Mouse (Mus musculus): ENCODE data around the gene Tmcc2. TPM values are rescaled to one million over a fixed set of nuclear protein-coding genes. Genes with fewer than 3 reads are reported as not detected.

Tmcc2 gene
- polyA plus RNA-seq, 1 experiment from 2014 or later, result 38.4 TPM

- Histone ChIP-seq H3K9ac (peak overlapping the region; percentile 3; the same call in 1 of the 2 replicates), H3K9me3 (no peaks in the 10 kb centered on the region), H3K27me3 (replicated peaks) (no peaks in the 10 kb centered on the region), H3K36me3 (replicated peaks) (no peaks in the 10 kb centered on the region), H3K4me1 (peaks cover 74% of the 10 kb centered on the region), H3K4me3 (peak overlapping the region; percentile 60), H3K4me2 (peak overlapping the region; percentile 83), H3K27ac (peak overlapping the region; percentile 49)
- no peak for ATAC-seq (replicated peaks)
- 16% methylated on average over 4 of the region's 4 CpGs for WGBS
These were observed 3.1 kb downstream of the Tmcc2 start for GRCm38 (mm10) chr1:132387943-132388342.

GRCm38 (mm10) chr1:132386266-132386665 is 4.8 kb downstream of the Tmcc2 start:
- WGBS, result 78% methylated on average over 4 of the region's 4 CpGs
- peaks cover 64% of the 10 kb centered on the region for H3K4me1 ChIP-seq
- H3K27ac ChIP-seq, result no peak overlapping the region
- H3K36me3 ChIP-seq (replicated peaks), result no peaks in the 10 kb centered on the region
- no peaks in the 10 kb centered on the region for H3K9me3 ChIP-seq
- no peak overlapping the region for H3K4me3 ChIP-seq
- no peak for ATAC-seq (replicated peaks)
- H3K4me2 ChIP-seq, result no peak overlapping the region
- H3K27me3 ChIP-seq (replicated peaks), result no peaks in the 10 kb centered on the region
- no peak overlapping the region for H3K9ac ChIP-seq

- H3K36me3 ChIP-seq (replicated peaks), result no peaks in the 10 kb centered on the region
- peaks cover 64% of the 10 kb centered on the region for H3K4me1 ChIP-seq
- 85% methylated on average over 4 of the region's 4 CpGs for WGBS
- H3K4me3 ChIP-seq, result no peak overlapping the region
- H3K27me3 ChIP-seq (replicated peaks), result no peaks in the 10 kb centered on the region
- no peak overlapping the region for H3K9ac ChIP-seq
- H3K9me3 ChIP-seq, result no peaks in the 10 kb centered on the region
- H3K4me2 ChIP-seq, result no peak overlapping the region
- no peak for ATAC-seq (replicated peaks)
- H3K27ac ChIP-seq, result peak overlapping the region; percentile 16
These were observed 5.4 kb downstream of the Tmcc2 start for GRCm38 (mm10) chr1:132385711-132386110.

GRCm38 (mm10) chr1:132385266-132385665 is 5.8 kb downstream of the Tmcc2 start:
- peak overlapping the region; percentile 16 for H3K27ac ChIP-seq

GRCm38 (mm10) chr1:132384001-132384554 is 7.0 kb downstream of the Tmcc2 start:
- H3K9ac ChIP-seq, result no peak overlapping the region
- H3K36me3 ChIP-seq (replicated peaks), result peaks cover 4% of the 10 kb centered on the region; the same call in 1 of the 2 replicates
- H3K4me1 ChIP-seq, result peaks cover 49% of the 10 kb centered on the region
- no peaks in the 10 kb centered on the region for H3K9me3 ChIP-seq
- ATAC-seq (replicated peaks), result no peak
- no peak overlapping the region for H3K4me2 ChIP-seq
- no peak overlapping the region for H3K4me3 ChIP-seq
- 86% methylated on average over 8 of the region's 8 CpGs for WGBS
- no peak overlapping the region for H3K27ac ChIP-seq
- no peaks in the 10 kb centered on the region for H3K27me3 ChIP-seq (replicated peaks)

More at GRCm38 (mm10) chr1:132385266-132385665, 5.8 kb downstream of the Tmcc2 start:
- Histone ChIP-seq H3K4me1 (peaks cover 61% of the 10 kb centered on the region), H3K27me3 (replicated peaks) (no peaks in the 10 kb centered on the region), H3K4me3 (no peak overlapping the region), H3K36me3 (replicated peaks) (no peaks in the 10 kb centered on the region), H3K4me2 (no peak overlapping the region), H3K9ac (no peak overlapping the region; the same call in 1 of the 2 replicates), H3K9me3 (no peaks in the 10 kb centered on the region)
- no peak for ATAC-seq (replicated peaks)
- WGBS, result 61% methylated on average over 14 of the region's 14 CpGs

GRCm38 (mm10) chr1:132381929-132382328 is 9.2 kb downstream of the Tmcc2 start:
- Histone ChIP-seq H3K27ac (no peak overlapping the region), H3K9me3 (no peaks in the 10 kb centered on the region), H3K9ac (no peak overlapping the region), H3K36me3 (replicated peaks) (peaks cover 13% of the 10 kb centered on the region; the same call in 1 of the 2 replicates), H3K4me2 (no peak overlapping the region), H3K27me3 (replicated peaks) (no peaks in the 10 kb centered on the region), H3K4me3 (no peak overlapping the region), H3K4me1 (peaks cover 37% of the 10 kb centered on the region)
- no peak for ATAC-seq (replicated peaks)
- 61% methylated on average over 10 of the region's 10 CpGs for WGBS

- 85% methylated on average over 27 of the region's 27 CpGs for WGBS
- H3K9ac ChIP-seq, result no peak overlapping the region
- H3K27me3 ChIP-seq (replicated peaks), result no peaks in the 10 kb centered on the region
- H3K9me3 ChIP-seq, result no peaks in the 10 kb centered on the region
- H3K4me2 ChIP-seq, result no peak overlapping the region
- peaks cover 13% of the 10 kb centered on the region; the same call in 1 of the 2 replicates for H3K36me3 ChIP-seq (replicated peaks)
- H3K4me3 ChIP-seq, result no peak overlapping the region
- no peak overlapping the region for H3K27ac ChIP-seq
- ATAC-seq (replicated peaks), result no peak
- peaks cover 35% of the 10 kb centered on the region for H3K4me1 ChIP-seq
These were observed 10.5 kb downstream of the Tmcc2 start for GRCm38 (mm10) chr1:132380550-132381100.

GRCm38 (mm10) chr1:132377811-132378210 is 13.3 kb downstream of the Tmcc2 start:
- WGBS, result 85% methylated on average over 3 of the region's 3 CpGs
- H3K4me2 ChIP-seq, result no peak overlapping the region
- no peaks in the 10 kb centered on the region for H3K9me3 ChIP-seq
- H3K27ac ChIP-seq, result no peak overlapping the region
- peaks cover 45% of the 10 kb centered on the region for H3K4me1 ChIP-seq
- no peaks in the 10 kb centered on the region for H3K27me3 ChIP-seq (replicated peaks)
- no peak overlapping the region for H3K4me3 ChIP-seq
- H3K9ac ChIP-seq, result no peak overlapping the region
- peaks cover 13% of the 10 kb centered on the region; the same call in 1 of the 2 replicates for H3K36me3 ChIP-seq (replicated peaks)
- no peak for ATAC-seq (replicated peaks)

GRCm38 (mm10) chr1:132377055-132377365 is 14.1 kb downstream of the Tmcc2 start:
- Histone ChIP-seq H3K4me1 (peaks cover 53% of the 10 kb centered on the region), H3K27me3 (replicated peaks) (no peaks in the 10 kb centered on the region), H3K36me3 (replicated peaks) (peaks cover 13% of the 10 kb centered on the region; the same call in 1 of the 2 replicates), H3K9ac (no peak overlapping the region), H3K4me3 (no peak overlapping the region), H3K4me2 (no peak overlapping the region), H3K27ac (0 out of 2 replicates have a peak overlapping the region, but pooled peaks have one; percentile 25), H3K9me3 (no peaks in the 10 kb centered on the region)
- 69% methylated on average over 7 of the region's 7 CpGs for WGBS
- no peak for ATAC-seq (replicated peaks)

GRCm38 (mm10) chr1:132376211-132377054 is 14.6 kb downstream of the Tmcc2 start:
- no peaks in the 10 kb centered on the region for H3K9me3 ChIP-seq
- H3K9ac ChIP-seq, result no peak overlapping the region; the same call in 1 of the 2 replicates
- no peak overlapping the region for H3K4me2 ChIP-seq
- WGBS, result 73% methylated on average over 8 of the region's 8 CpGs
- no peak overlapping the region for H3K4me3 ChIP-seq
- no peak for ATAC-seq (replicated peaks)
- peaks cover 59% of the 10 kb centered on the region for H3K4me1 ChIP-seq
- H3K27ac ChIP-seq, result 0 out of 2 replicates have a peak overlapping the region, but pooled peaks have one; percentile 25
- peaks cover 13% of the 10 kb centered on the region; the same call in 1 of the 2 replicates for H3K36me3 ChIP-seq (replicated peaks)
- no peaks in the 10 kb centered on the region for H3K27me3 ChIP-seq (replicated peaks)

- Histone ChIP-seq H3K27me3 (replicated peaks) (no peaks in the 10 kb centered on the region), H3K9ac (no peak overlapping the region), H3K9me3 (no peaks in the 10 kb centered on the region), H3K4me3 (no peak overlapping the region), H3K4me2 (no peak overlapping the region), H3K4me1 (peaks cover 68% of the 10 kb centered on the region), H3K27ac (0 out of 2 replicates have a peak overlapping the region, but pooled peaks have one; percentile 38), H3K36me3 (replicated peaks) (peaks cover 13% of the 10 kb centered on the region; the same call in 1 of the 2 replicates)
- ATAC-seq (replicated peaks), result no peak
- 33% methylated on average over 4 of the region's 4 CpGs for WGBS
These were observed 15.8 kb downstream of the Tmcc2 start for GRCm38 (mm10) chr1:132375256-132375655.

- 82% methylated on average over 3 of the region's 3 CpGs for WGBS
- Histone ChIP-seq H3K27me3 (replicated peaks) (no peaks in the 10 kb centered on the region), H3K4me3 (no peak overlapping the region), H3K9ac (no peak overlapping the region), H3K4me1 (peaks cover 68% of the 10 kb centered on the region), H3K36me3 (replicated peaks) (peaks cover 13% of the 10 kb centered on the region; the same call in 1 of the 2 replicates), H3K9me3 (no peaks in the 10 kb centered on the region), H3K27ac (peak overlapping the region; percentile 38), H3K4me2 (no peak overlapping the region)
- ATAC-seq (replicated peaks), result no peak
These were observed 16.2 kb downstream of the Tmcc2 start for GRCm38 (mm10) chr1:132374873-132375244.

Data from midbrain, embryonic 15.5 days (tissue).